Mouse (Mus musculus) brain, adult 2 months (tissue): ENCODE measurements around the gene Pgls.

ENCODE experiments used
- DNase-seq: peaks from one replicate; pipeline ENCODE4 v3.0.0; 2011; ENCODE audit warnings: low read depth, low spot score

The Pgls gene

GRCm38 (mm10) chr8:71591471-71592373 is at the start of gene Pgls:
Pgls (plus strand) TSS chr8:71592176.
- peak; percentile 98 for DNase-seq

DNA sequence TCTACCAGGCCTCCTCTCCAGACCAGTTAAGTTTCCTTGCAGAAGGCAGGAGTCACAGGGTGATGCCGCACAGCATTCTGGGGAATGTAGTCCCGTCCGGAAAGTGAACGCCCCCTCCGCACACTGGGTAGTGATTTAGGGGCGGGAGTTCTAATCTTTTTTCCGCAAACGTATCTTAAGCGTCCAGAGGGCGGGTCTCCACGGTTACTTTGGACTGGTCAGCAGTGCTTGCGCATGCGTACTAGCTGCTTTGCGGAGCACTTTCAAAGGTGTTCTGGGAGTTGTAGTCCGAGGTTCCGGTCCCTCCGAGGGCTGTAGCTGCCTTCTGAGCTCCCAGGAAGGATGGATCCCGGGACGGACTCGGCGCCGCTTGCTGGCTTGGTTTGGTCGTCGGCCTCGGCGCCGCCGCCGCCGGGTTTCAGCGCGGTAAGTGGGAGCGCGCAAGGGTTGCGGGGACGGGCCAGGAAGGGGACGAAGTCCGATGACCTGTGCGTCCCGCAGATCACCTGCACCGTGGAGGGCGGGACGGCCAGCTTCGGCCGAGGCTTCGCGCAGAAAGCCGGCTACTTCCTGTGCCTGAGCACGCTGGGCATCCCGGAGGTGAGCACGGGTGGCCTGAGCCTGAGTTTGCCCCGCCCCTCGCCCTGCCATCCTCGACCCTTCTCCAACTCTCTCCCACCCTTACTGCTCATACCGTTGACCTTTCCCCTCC is 49.2 kb upstream of the Pgls start, which contains the start of gene Mvb12a:
Mvb12a (plus strand) TSS at position 291 of the 712 bp plus-strand sequence.
- DNase-seq, result peak; percentile 100

DNA sequence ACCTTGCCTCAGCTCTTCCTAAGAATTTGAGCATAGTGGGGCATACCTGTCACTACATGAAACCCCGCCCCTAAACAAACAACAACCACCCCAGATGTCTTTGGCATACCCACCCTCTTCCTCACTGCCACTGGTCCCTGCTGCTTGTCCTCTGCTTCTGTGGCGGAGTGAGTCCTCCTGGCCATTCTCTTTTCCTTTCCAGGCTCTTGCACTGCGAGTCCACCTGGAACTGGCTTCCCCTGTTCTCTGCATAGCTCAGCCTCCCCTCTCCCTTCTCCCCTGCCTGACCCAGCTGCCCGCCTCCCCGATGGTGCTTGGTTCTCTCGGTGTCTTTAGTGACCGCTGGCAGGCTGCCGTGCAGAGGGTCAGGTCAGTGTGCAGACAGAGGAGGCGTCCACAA is 48.2 kb upstream of the Pgls start:
- no peak for DNase-seq

DNA sequence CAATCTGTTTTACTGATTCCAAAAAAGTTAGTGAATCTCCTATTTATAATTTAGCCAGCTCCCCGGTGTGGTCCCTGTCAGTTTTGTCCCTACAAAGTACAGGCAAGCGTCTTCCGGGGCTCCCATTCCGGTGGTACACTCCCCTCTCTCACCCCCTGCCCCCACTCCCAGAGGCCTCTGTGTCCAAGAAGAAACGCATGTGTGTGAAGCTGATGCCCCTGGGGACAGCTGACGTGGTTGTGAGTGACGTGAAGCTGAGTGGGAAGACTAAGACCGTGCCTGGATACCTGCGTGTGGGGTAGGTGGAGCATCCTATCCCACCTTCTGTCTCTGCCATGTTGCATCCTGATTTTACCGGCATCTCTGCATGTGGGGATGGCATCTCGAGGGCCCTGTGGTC is 46.9 kb upstream of the Pgls start:
- DNase-seq, result no peak

DNA sequence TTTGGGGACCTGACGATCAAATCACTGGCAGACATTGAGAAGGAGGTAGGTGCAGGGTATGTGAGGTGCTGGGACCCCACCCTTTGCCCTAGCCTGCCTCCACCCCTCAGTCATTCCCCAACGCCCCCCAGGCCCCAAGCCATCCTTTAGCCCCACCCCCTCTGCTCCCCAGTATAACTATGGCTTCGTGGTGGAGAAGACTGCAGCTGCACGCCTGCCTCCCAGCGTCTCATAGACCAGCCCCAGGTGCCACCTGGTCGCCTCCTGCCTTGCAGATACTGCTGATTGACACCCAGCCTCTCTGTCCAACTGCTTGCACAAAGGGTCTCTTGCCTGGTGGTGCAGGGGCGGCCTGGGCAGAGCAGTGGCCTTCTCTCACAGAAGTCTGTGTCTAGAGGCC is 44.4 kb upstream of the Pgls start:
- DNase-seq, result no peak

DNA sequence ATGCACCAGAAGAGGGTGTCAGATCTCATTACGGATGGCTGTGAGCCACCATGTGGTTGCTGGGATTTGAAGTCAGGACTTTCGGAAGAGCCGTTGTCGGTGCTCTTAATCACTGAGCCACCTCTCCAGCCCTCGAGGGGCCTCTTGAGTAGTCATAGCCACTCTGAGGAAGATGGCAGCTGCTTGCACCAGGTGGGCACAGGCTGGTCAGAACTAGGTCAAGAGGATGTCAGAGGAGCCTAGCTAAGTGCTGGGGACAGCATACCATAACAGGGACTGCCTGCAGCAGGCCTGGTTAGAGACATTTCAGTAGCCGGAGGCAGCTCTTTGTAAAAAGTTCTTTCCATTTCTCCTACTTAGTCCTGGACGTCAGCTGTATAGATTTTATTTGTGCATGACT is 41.2 kb upstream of the Pgls start:
- DNase-seq, result no peak

DNA sequence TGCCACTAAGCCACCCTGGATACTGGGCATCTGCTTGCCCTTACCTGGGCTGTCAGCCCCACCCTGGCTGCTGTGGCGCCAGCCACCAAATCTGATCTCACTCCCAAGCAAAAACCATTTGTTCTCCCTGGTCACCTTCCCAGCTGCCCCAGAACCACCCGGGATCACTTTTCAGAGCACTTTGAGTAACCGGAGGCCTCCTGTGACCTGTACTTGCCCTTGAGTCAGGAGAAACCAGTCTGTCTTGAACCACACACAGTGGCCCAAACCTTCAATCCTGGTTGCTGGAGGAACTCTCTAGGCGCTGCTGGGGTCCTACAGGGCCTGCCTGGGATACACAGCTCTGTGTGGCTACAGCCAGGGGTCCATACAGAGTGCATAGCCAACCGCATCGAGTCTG is 39.2 kb upstream of the Pgls start:
- no peak for DNase-seq

GRCm38 (mm10) chr8:71554001-71554400 is 38.0 kb upstream of the Pgls start:
- DNase-seq, result no peak

GRCm38 (mm10) chr8:71554644-71555043 is 37.3 kb upstream of the Pgls start:
- DNase-seq, result no peak

- DNase-seq, result no peak
Measured at GRCm38 (mm10) chr8:71558071-71558957, 33.7 kb upstream of the Pgls start, which contains the start of gene Tmem221. Tmem221 (minus strand) TSS chr8:71558871.

- DNase-seq, result peak; percentile 52
Measured at GRCm38 (mm10) chr8:71558958-71559690, 32.9 kb upstream of the Pgls start.

GRCm38 (mm10) chr8:71560071-71560470 is 31.9 kb upstream of the Pgls start:
- DNase-seq, result no peak

DNA sequence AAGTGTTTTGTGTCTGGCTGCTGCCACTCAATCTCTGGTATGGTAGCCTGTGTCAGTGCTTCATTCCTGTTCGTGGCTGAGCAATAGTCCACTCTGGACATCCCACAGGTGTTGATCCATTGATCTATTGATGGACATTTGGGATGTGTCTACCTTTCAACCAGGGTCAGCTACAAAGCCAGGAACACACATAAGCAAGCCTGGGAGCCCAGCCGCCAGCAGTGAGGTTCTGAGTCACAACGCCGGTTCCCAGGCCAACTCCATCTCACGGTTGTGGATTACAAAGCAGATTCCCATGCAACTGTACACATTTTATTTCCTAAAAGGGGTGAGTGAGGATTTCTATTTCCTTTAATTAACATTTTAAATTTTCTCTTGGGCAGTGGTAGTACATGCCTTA is 31.2 kb upstream of the Pgls start:
- DNase-seq, result no peak

- peak; percentile 92 for DNase-seq
Measured at GRCm38 (mm10) chr8:71561401-71561800, 30.6 kb upstream of the Pgls start.

DNA sequence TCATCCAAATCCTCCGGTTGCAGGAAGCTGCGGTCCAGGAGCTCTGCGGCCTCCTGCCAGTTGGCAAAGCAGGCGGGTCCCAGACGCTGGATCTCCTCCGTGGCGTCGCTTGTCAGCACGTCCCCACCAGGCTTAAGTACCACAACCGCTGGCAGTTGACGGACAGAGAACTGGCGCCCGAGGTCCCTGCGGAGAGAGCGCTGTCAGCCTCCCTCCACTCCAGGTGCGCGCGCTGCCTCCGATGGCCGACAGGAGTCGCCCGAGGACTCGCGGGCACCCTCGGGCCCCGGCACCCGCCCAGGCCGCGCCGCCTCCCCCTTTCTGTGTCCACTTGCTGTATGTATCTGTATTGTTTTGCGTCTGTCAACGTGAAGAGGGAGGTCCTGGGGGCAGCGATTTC is 29.2 kb upstream of the Pgls start:
- DNase-seq, result peak; percentile 63

GRCm38 (mm10) chr8:71563992-71564391 is 28.0 kb upstream of the Pgls start:
- no peak for DNase-seq

DNA sequence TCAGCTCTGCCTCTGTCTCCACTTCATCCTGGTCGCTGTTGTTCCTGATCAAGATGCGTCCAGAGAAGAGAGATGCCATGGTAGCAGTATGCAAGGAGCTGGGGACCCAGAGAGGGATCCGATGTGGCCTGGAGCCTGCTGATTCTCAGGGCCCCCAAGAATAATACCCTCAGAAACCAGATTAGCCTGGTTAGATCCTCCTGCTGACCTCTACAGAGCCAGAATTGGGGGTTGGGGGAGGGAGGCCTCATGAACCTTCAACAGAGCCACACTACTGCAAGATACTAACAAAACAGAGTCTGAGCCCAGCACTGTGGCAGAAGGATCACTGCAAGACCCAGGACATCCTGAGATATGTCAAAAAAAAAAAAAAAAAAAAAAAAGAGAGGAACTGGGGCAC is 25.5 kb upstream of the Pgls start, which contains the start of gene Nxnl1:
Nxnl1 (minus strand) TSS at position 101 of the 400 bp plus-strand sequence.
- no peak for DNase-seq

DNA sequence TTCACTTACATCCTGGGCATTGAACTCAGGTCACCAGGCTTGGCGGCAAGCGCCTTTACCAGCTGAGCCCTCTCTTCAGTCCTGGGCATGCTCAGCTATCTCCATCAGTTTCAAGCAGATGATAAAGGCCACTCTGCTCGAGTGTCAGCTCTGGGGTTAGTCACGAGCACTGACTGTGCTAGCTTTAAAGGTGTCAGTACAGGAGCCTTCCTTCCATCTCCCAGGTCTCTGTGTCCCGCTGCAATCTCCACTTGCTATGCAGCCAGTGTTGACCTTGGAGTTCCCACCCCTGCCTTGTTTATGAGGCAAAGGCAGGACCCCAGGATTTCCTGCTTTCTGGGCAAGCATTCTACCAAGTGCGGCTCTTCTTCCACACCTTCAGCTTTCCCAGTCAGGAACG is 24.4 kb upstream of the Pgls start:
- no peak for DNase-seq

DNA sequence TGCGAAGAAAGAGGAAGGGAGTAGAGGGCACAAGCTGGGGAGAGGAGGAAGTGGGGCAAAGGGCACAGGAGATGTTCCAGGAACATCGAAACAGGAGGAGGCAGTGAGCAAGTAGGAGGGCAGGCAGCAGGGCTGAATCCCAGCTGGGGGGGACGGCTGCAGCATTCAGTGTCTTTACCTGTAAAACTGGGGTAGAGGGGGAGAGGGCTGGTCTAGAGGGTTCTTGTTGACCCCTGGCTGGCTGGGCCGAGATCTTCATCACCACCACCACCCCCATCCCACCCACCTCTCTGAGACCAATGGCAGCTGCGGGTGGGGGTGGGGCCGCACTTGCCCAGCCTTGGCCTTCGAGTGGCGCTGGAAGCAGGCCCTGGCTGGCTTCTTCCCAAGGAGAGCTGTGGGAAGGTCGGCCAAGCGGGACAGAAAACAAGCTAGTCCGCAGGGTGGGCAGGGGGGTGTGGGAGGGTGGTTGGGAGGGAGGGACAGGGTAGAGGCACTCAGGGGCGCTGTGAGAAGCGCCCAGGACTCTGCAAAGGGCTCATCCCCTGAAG is 23.5 kb upstream of the Pgls start, which contains the start of gene Slc27a1:
Slc27a1 (plus strand) TSS at position 496 of the 551 bp plus-strand sequence.
- DNase-seq, result peak; percentile 81

GRCm38 (mm10) chr8:71568941-71569340 is 23.0 kb upstream of the Pgls start:
- no peak for DNase-seq
